Mouse (Mus musculus) heart, postnatal 0 days (tissue): ENCODE measurements at regions not wholly inside any gene's neighbourhood (a gene's known extent, or its start where the extent isn't known, plus 50 kb on each side); places are given as distances from the start of the nearest gene placed in this dataset.

Source experiments
- ATAC-seq: fragments of 200-750 bp; cut with Nextera tagmentation; 2 replicates; pipeline ENCODE4 v1.8.0; 2017; ENCODE audit warnings: low read depth, moderate number of reproducible peaks, moderate library complexity; ENCODE audit not compliant: insufficient read depth
- DNase-seq: peaks from one replicate; pipeline ENCODE4 v3.0.0-alpha.2; 2016; ENCODE audit warnings: low spot score
- H3K27ac ChIP-seq: fragments of 300-500 bp; sonication (generic); 2 replicates; pipeline ENCODE4 v1.5.1; 2014; ENCODE audit warnings: low read depth, mild to moderate bottlenecking
- H3K27me3 ChIP-seq: fragments of 300-500 bp; sonication (generic); 2 replicates; pipeline ENCODE4 v1.6.1; 2014; ENCODE audit warnings: low read length, mixed read lengths; ENCODE audit not compliant: control insufficient read depth, insufficient read depth
- H3K36me3 ChIP-seq: fragments of 300-500 bp; sonication (generic); replicated peaks from 2 replicates; pipeline ENCODE4 v1.6.1; 2014; ENCODE audit warnings: low read length, mixed read lengths; ENCODE audit not compliant: control insufficient read depth, insufficient read depth
- H3K4me1 ChIP-seq: fragments of 300-500 bp; sonication (generic); 2 replicates; pipeline ENCODE4 v1.6.1; 2014; ENCODE audit warnings: antibody characterized with exemption; ENCODE audit not compliant: control insufficient read depth, insufficient read depth
- H3K4me2 ChIP-seq: fragments of 300-500 bp; sonication (generic); 2 replicates; pipeline ENCODE4 v1.6.1; 2014; ENCODE audit warnings: low read depth, mild to moderate bottlenecking, low read length, moderate library complexity
- H3K4me3 ChIP-seq: fragments of 300-500 bp; sonication (generic); 2 replicates; pipeline ENCODE4 v1.5.1; 2014; ENCODE audit warnings: low read depth, low read length
- H3K9ac ChIP-seq: fragments of 300-500 bp; sonication (generic); replicated peaks from 2 replicates; pipeline ENCODE4 v1.6.1; 2014; ENCODE audit warnings: low read depth, low read length, mixed read lengths
- H3K9me3 ChIP-seq: fragments of 300-500 bp; sonication (generic); replicated peaks from 2 replicates; pipeline ENCODE4 v1.6.1; 2016; ENCODE audit warnings: low read length; ENCODE audit not compliant: control insufficient read depth
- CTCF ChIP-seq: IDR thresholded peaks from 2 replicates; pipeline ENCODE4 v1.5.1; 2016; ENCODE audit warnings: antibody characterized with exemption, control low read depth, low read depth
- EP300 ChIP-seq: IDR thresholded peaks from 2 replicates; pipeline ENCODE4 v1.6.1; 2016; ENCODE audit warnings: antibody characterized with exemption, low read depth
- WGBS: fragments of 180-500 bp; shearing (Covaris S2); extraction: QIAGEN DNeasy Blood & Tissue Kit; methylation state at CpG from one replicate; pipeline ENCODE4 v1.1.7; 2014; 5-methylcytosine and 5-hydroxymethylcytosine counted together

- Histone ChIP-seq H3K4me3 (no peak overlapping the region), H3K36me3 (no peaks in the 10 kb centered on the region), H3K4me1 (peaks cover 27% of the 10 kb centered on the region), H3K9me3 (no peaks in the 10 kb centered on the region), H3K9ac (no peak overlapping the region), H3K27ac (no peak overlapping the region), H3K4me2 (no peak overlapping the region), H3K27me3 (no peaks in the 10 kb centered on the region)
- DNase-seq (no peak), ATAC-seq (no peak)
- WGBS, result 82% methylated on average over 4 of the region's 4 CpGs
- TF ChIP-seq EP300 (no peak), CTCF (no peak)
Measured at GRCm38 (mm10) chr16:37725745-37726144, 50.9 kb upstream of the Fstl1 start.

- Histone ChIP-seq H3K9ac (no peak overlapping the region), H3K27me3 (no peaks in the 10 kb centered on the region), H3K4me1 (no peaks in the 10 kb centered on the region), H3K4me2 (no peak overlapping the region), H3K4me3 (no peak overlapping the region), H3K36me3 (no peaks in the 10 kb centered on the region), H3K27ac (no peak overlapping the region), H3K9me3 (no peaks in the 10 kb centered on the region)
- no peak for ATAC-seq
- no peak for DNase-seq
- 52% methylated on average over 7 of the region's 7 CpGs for WGBS
- TF ChIP-seq CTCF (no peak), EP300 (no peak)
Measured at GRCm38 (mm10) chr16:37715173-37715572, 60.9 kb upstream of the Ndufb4 start.

- 28% methylated on average over 6 of the region's 6 CpGs for WGBS
- DNase-seq (no peak), ATAC-seq (no peak)
- Histone ChIP-seq H3K36me3 (no peaks in the 10 kb centered on the region), H3K9me3 (no peaks in the 10 kb centered on the region), H3K4me2 (no peak overlapping the region), H3K27me3 (no peaks in the 10 kb centered on the region), H3K4me3 (no peak overlapping the region), H3K27ac (no peak overlapping the region), H3K4me1 (no peaks in the 10 kb centered on the region), H3K9ac (no peak overlapping the region)
- TF ChIP-seq CTCF, result no peak
- TF ChIP-seq EP300, result no peak
Measured at GRCm38 (mm10) chr16:37714276-37714675, 60.0 kb upstream of the Ndufb4 start.

GRCm38 (mm10) chr16:37706242-37706923 is 52.1 kb upstream of the Ndufb4 start:
- Histone ChIP-seq H3K4me2 (no peak overlapping the region), H3K36me3 (no peaks in the 10 kb centered on the region), H3K27ac (no peak overlapping the region), H3K9me3 (no peaks in the 10 kb centered on the region), H3K27me3 (no peaks in the 10 kb centered on the region), H3K4me1 (peaks cover 10% of the 10 kb centered on the region), H3K4me3 (no peak overlapping the region), H3K9ac (no peak overlapping the region)
- TF ChIP-seq EP300, result no peak
- no peak for TF ChIP-seq CTCF
- ATAC-seq, result no peak
- no peak for DNase-seq
- 65% methylated on average over 9 of the region's 9 CpGs for WGBS

GRCm38 (mm10) chr16:37705209-37705608 is 51.0 kb upstream of the Ndufb4 start:
- H3K4me2 ChIP-seq, result no peak overlapping the region
- H3K27me3 ChIP-seq, result no peaks in the 10 kb centered on the region
- no peaks in the 10 kb centered on the region for H3K9me3 ChIP-seq
- no peak overlapping the region for H3K4me3 ChIP-seq
- no peak overlapping the region for H3K9ac ChIP-seq
- TF ChIP-seq EP300, result no peak
- TF ChIP-seq CTCF, result no peak
- ATAC-seq (no peak), DNase-seq (no peak)
- H3K27ac ChIP-seq, result 0 out of 2 replicates have a peak overlapping the region, but pooled peaks have one; percentile 17
- WGBS, result 57% methylated on average over 5 of the region's 5 CpGs
- H3K4me1 ChIP-seq, result peaks cover 10% of the 10 kb centered on the region
- no peaks in the 10 kb centered on the region for H3K36me3 ChIP-seq

GRCm38 (mm10) chr16:37704461-37705155 is 50.4 kb upstream of the Ndufb4 start:
- H3K4me2 ChIP-seq, result no peak overlapping the region
- H3K27me3 ChIP-seq, result no peaks in the 10 kb centered on the region
- no peak overlapping the region for H3K4me3 ChIP-seq
- ATAC-seq (no peak), DNase-seq (peak; percentile 53)
- no peaks in the 10 kb centered on the region for H3K9me3 ChIP-seq
- 0 out of 2 replicates have a peak overlapping the region, but pooled peaks have one; percentile 17 for H3K27ac ChIP-seq
- TF ChIP-seq EP300 (no peak), CTCF (no peak)
- WGBS, result 48% methylated on average over 9 of the region's 9 CpGs
- H3K9ac ChIP-seq, result no peak overlapping the region
- peaks cover 10% of the 10 kb centered on the region for H3K4me1 ChIP-seq
- no peaks in the 10 kb centered on the region for H3K36me3 ChIP-seq
